9 mouse cellular contexts compared by ENCODE assay signal in the genomic region with DNA sequence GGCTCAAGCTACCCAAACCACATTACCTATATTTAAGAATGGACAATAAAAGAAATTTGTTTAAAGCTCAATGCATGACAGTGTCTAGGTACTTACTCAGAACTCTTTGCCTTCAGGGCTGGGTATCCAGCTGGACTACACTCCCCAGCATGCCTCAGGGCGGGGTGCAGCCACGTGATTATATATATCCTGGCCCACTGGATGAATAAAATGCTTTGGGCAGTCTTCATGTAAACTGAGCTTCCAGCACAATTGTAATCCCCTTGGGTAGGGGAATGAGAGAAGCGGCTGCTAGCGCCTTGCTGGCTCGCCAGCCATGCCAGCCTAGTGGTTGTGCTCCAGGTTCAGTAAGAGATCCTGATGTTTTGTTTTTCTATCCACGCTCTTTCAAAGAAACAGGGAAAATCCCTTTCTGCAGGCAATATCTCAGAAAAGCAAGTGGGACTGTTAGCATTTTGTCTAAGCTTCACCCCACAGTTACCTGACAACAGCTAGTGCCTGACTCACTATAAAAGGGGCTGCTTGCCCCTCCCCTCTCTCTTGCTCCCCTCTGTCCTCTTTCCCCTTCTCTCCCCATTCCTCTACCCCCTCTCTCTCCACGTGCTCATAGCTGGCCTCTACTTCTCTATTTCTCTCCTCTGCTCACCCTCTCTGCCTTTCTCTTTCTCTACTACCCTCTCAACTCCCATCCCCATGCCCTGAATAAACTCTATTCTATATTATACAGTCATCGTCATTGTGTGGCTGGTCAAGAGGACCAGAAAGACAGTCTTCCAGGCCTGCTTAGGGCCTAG.
A peak's percentile ranks its signal among the peaks of the same experiment; 100 is the strongest.
DNase-seq lines count a peak whose midpoint lies in the region; ATAC-seq and TF ChIP-seq lines count a peak whose summit lies in the region.
"Had no signal": no experiment of that assay in that cellular context is flagged by ENCODE, and none has a peak within 500 bp of the region (broad histone marks: within the 10 kb centered on the region; RNA-seq: fewer than 3 reads in every experiment).

No protein-coding gene starts in this region.

- H3K36me3 ChIP-seq in kidney, postnatal 0 days (ENCODE audit: insufficient read depth, low read length) = no peaks in the 10 kb centered on the region
- H3K36me3 ChIP-seq in kidney, embryonic 14.5 days (ENCODE audit: control insufficient read depth, insufficient read depth, low read length) = no peaks in the 10 kb centered on the region
- no peaks in the 10 kb centered on the region for H3K36me3 ChIP-seq in embryonic facial prominence, embryonic 10.5 days (replicated peaks)
- H3K36me3 ChIP-seq in midbrain, embryonic 15.5 days (replicated peaks) = no peaks in the 10 kb centered on the region

- no peak overlapping the region for H3K9ac ChIP-seq in kidney, postnatal 0 days (ENCODE audit: low read depth, low read length)
- no peak overlapping the region for H3K9ac ChIP-seq in kidney, embryonic 14.5 days (ENCODE audit: low read depth, low read length)
- H3K9ac ChIP-seq in midbrain, embryonic 15.5 days = no peak overlapping the region

- intact Hi-C loops in gastrocnemius, postnatal 14 days (cut with DNase I; ENCODE audit: low total_unique reads) = no loop called here

- TF ChIP-seq CTCF in kidney, postnatal 0 days (IDR thresholded peaks at IDR 0.05; ENCODE audit: low read depth) = no peak

- no peak for ATAC-seq in kidney, postnatal 0 days (replicated peaks; ENCODE audit: low FRiP score, low read depth)
- no peak for ATAC-seq in kidney, embryonic 14.5 days (ENCODE audit: low FRiP score, low TSS enrichment)
- ATAC-seq in midbrain, embryonic 15.5 days (replicated peaks) = peak; percentile 85

- 70% methylated on average over 8 of the region's 8 CpGs for whole genome bisulfite sequencing in kidney, postnatal 0 days
- WGBS in kidney, embryonic 14.5 days = 77% methylated on average over 8 of the region's 8 CpGs
- 69% methylated on average over 8 of the region's 8 CpGs for WGBS in embryonic facial prominence, embryonic 10.5 days
- 58% methylated on average over 8 of the region's 8 CpGs for WGBS in midbrain, embryonic 15.5 days

- H3K4me1 ChIP-seq in kidney, postnatal 0 days (replicated peaks; ENCODE audit: insufficient read depth, low read length) = no peaks in the 10 kb centered on the region
- H3K4me1 ChIP-seq in kidney, embryonic 14.5 days (ENCODE audit: control insufficient read depth, insufficient read depth, low read length) = no peaks in the 10 kb centered on the region
- H3K4me1 ChIP-seq in embryonic facial prominence, embryonic 10.5 days = peaks cover 28% of the 10 kb centered on the region
- peaks cover 6% of the 10 kb centered on the region for H3K4me1 ChIP-seq in midbrain, embryonic 15.5 days

- H3K4me2 ChIP-seq in kidney, postnatal 0 days (ENCODE audit: low read length) = no peak overlapping the region
- H3K4me2 ChIP-seq in kidney, embryonic 14.5 days (replicated peaks; ENCODE audit: low read depth, low read length) = no peak overlapping the region
- H3K4me2 ChIP-seq in midbrain, embryonic 15.5 days = no peak overlapping the region

- H3K27me3 ChIP-seq in kidney, postnatal 0 days (ENCODE audit: insufficient read depth, low read length) = no peaks in the 10 kb centered on the region
- no peaks in the 10 kb centered on the region for H3K27me3 ChIP-seq in kidney, embryonic 14.5 days (ENCODE audit: control insufficient read depth, insufficient read depth, low read length)
- no peaks in the 10 kb centered on the region for H3K27me3 ChIP-seq in embryonic facial prominence, embryonic 10.5 days (replicated peaks; ENCODE audit: low read depth, poor library complexity, severe bottlenecking)
- no peaks in the 10 kb centered on the region for H3K27me3 ChIP-seq in midbrain, embryonic 15.5 days (replicated peaks)

- H3K9me3 ChIP-seq in kidney, postnatal 0 days (replicated peaks; ENCODE audit: low read length) = no peaks in the 10 kb centered on the region
- no peaks in the 10 kb centered on the region for H3K9me3 ChIP-seq in kidney, embryonic 14.5 days (ENCODE audit: control insufficient read depth, low read length)
- H3K9me3 ChIP-seq in embryonic facial prominence, embryonic 10.5 days = no peaks in the 10 kb centered on the region
- H3K9me3 ChIP-seq in midbrain, embryonic 15.5 days = no peaks in the 10 kb centered on the region
- H3K9me3 ChIP-seq: megakaryocyte, embryonic 14.5 days had no signal

- H3K27ac ChIP-seq in kidney, postnatal 0 days = no peak overlapping the region
- no peak overlapping the region for H3K27ac ChIP-seq in kidney, embryonic 14.5 days (ENCODE audit: low read depth, low read length)
- H3K27ac ChIP-seq in embryonic facial prominence, embryonic 10.5 days (replicated peaks) = peak overlapping the region; percentile 61; the same call in 1 of the 2 replicates
- H3K27ac ChIP-seq in midbrain, embryonic 15.5 days = peak overlapping the region; percentile 65

- H3K4me3 ChIP-seq in kidney, postnatal 0 days (replicated peaks; ENCODE audit: low read depth, low read length) = no peak overlapping the region
- no peak overlapping the region for H3K4me3 ChIP-seq in kidney, embryonic 14.5 days (ENCODE audit: low read length)
- no peak overlapping the region for H3K4me3 ChIP-seq in embryonic facial prominence, embryonic 10.5 days
- H3K4me3 ChIP-seq in midbrain, embryonic 15.5 days = no peak overlapping the region
- H3K4me3 ChIP-seq: megakaryocyte, embryonic 14.5 days had no signal

- peak; percentile 57 for DNase-seq in kidney, postnatal 0 days (ENCODE audit: low spot score)
- DNase-seq in embryonic facial prominence, embryonic 10.5 days (ENCODE audit: low spot score) = peak; percentile 56
- peak; percentile 27 for DNase-seq in gastrocnemius, postnatal 14 days
- no peak for DNase-seq in c-Kit-positive CD71-positive TER-119-positive erythroid progenitor cells, embryonic 14.5 days (ENCODE audit: low spot score)
- DNase-seq in cerebellum, adult 8-10 months = no peak
- no peak for DNase-seq in liver

Comparison
In these comparisons a context has a peak if more than half of its experiments do, and no peak if none do; other contexts are left out.
1. DNase-seq: peak in kidney, postnatal 0 days (single experiment), embryonic facial prominence, embryonic 10.5 days (single experiment) and gastrocnemius, postnatal 14 days (single experiment); none in c-Kit-positive CD71-positive TER-119-positive erythroid progenitor cells, embryonic 14.5 days (single experiment), cerebellum, adult 8-10 months (single experiment) and liver (single experiment).
2. H3K27ac ChIP-seq: peak in embryonic facial prominence, embryonic 10.5 days (single experiment) and midbrain, embryonic 15.5 days (single experiment); none in kidney, postnatal 0 days (single experiment) and kidney, embryonic 14.5 days (single experiment).